Mouse (Mus musculus): ENCODE results near the gene Apeh.

Gene Apeh

GRCm38 (mm10) chr9:108119891-108120411, 25.5 kb upstream of the Apeh start:
- no peak for DNase-seq (ENCODE audit: low read depth, low spot score)

DNA sequence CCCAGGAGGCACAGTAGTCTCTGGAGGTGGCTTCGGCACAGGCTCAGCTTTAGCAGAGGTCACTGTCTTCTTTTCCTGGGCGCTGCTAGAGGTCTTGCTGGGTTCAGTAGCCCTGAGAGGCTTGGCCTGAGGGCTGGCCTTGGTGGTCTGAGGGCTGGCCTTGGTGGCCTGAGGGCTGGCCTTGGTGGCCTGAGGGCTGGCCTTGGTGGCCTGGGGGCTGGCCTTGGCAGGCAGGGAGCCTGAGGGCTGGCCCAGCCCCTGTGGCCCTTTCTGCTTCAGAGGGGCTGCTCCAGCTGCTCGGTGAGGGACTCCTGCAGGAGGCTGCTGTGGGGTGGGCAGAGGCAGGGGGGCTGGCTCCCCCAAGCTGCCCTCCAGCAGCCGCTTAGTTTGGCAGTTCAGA, 22.7 kb upstream of the Apeh start:
- no peak for DNase-seq (ENCODE audit: low read depth, low spot score)

GRCm38 (mm10) chr9:108115290-108116077, 21.1 kb upstream of the Apeh start:
- DNase-seq (ENCODE audit: low read depth, low spot score) = no peak

DNA sequence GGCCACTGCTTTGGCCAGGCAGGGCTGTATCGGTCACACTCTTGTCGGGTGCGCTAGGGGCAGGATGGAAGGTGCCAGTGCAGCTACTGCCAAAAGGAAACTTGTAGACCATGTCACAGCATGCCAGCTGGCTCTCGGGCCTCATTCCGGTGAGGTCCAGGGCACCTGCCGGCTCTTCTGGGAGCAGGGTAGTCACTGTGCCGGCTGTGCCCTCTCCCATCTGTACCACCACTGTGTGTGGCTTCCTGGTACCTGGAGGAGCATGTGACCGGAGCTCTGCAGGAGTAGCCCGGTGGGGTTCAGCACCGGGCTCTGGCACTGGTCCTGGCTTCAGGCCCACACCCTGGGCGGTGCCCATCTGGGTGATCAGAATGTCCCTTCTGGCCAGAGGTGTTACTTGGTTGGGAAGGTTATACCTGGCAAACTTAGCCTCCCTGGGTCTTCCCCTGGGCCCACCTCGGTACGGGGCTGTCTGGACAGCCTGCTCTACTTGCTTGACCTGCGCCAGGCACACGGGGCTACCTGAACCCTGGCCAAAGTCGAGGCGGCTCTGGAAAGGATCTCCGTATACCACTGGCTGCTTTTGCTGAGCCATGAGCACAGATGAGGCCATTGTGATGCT, 18.4 kb upstream of the Apeh start:
- DNase-seq (ENCODE audit: low read depth, low spot score) = no peak

- no peak for DNase-seq (ENCODE audit: low read depth, low spot score)
Measured at GRCm38 (mm10) chr9:108111593-108112121, 17.3 kb upstream of the Apeh start.

GRCm38 (mm10) chr9:108111101-108111592, 16.7 kb upstream of the Apeh start:
- no peak for DNase-seq (ENCODE audit: low read depth, low spot score)

GRCm38 (mm10) chr9:108110160-108110559, 15.8 kb upstream of the Apeh start:
- DNase-seq (ENCODE audit: low read depth, low spot score) = no peak

GRCm38 (mm10) chr9:108107867-108108266, 13.5 kb upstream of the Apeh start:
- DNase-seq (ENCODE audit: low read depth, low spot score) = no peak

- no peak for DNase-seq (ENCODE audit: low read depth, low spot score)
Measured at GRCm38 (mm10) chr9:108106090-108106489, 11.7 kb upstream of the Apeh start.

GRCm38 (mm10) chr9:108105549-108105863, 11.1 kb upstream of the Apeh start:
- no peak for DNase-seq (ENCODE audit: low read depth, low spot score)

DNA sequence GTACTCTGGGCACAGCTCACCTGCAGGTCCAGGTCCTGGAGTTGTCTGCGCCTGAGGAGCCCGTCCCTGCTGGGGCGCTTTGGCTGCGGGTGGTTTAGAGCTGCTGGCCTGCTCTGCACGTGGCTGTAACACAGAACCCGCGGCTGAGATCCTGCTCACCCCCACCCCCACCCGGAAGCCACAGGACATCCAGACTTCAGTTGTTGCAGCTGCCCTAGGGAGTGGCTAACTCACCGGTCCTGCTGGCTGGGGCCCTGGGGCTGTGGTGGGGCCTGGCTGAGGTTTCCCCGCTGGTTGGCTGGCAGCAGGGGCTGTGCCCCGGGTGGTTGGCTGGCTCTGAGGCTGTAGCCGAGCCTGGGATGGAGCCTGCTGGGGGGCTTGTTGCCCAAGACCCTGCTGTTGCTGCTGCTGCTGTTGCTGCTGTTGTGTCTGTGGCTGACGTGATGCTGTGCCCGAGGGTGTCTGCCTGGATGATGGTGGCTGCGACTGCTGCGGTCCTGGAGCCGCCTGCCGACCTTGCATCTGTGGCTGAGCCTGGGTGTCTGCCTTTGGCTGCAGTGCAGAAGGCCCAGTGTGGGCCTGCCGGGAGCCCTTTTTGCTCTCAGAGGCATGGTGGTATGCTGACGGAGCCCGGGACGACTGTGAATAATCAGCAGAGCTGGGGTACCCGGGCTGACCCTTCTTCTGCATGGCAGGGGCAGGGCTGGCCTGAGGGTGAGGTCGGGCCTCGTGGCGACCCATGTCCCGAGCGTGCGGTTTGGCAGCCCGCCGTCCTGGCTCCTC, 10.6 kb upstream of the Apeh start:
- DNase-seq (ENCODE audit: low read depth, low spot score) = no peak

DNA sequence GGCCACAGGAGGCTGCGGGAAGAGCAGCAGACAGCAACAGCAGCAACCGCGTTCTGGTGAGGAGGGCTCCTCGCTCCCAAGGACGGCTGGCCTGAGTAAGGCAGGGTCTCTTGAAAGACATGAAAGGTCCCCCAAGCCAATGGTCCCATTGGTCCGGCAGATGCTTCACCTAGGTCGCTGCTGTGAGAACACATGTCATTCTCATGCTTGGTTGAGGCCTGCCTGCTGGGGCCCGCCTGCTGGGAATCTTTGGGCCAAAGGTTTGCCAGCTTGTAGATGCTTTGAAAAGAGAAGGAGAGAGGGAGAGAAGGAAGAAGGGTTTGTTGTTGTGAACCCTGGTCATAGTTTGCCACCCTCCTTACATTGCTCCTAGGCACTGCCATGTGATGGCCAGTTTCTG, 5.2 kb upstream of the Apeh start:
- DNase-seq (ENCODE audit: low read depth, low spot score) = no peak

GRCm38 (mm10) chr9:108095949-108096712, 1.7 kb upstream of the Apeh start:
- DNase-seq (ENCODE audit: low read depth, low spot score) = no peak

DNA sequence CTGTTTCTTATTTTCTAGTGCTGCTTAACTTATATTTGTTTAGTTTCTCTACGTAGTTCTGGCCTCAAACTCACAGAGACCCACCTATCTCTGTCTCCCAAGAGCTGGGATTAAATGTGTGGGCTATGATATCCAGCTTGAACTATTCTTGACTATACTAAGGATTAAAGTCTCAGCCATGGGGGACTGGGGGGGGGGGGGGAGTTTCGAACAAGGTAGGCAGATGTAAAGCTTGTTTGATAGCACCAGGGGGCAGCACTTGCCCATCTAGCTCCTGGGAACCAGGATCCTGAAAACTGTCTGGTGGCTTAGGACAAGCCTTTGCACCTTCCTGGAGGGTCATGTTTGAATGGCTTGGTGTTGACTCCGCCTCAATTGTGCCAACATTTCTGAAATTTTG, 1.1 kb upstream of the Apeh start:
- DNase-seq (ENCODE audit: low read depth, low spot score) = no peak

DNA sequence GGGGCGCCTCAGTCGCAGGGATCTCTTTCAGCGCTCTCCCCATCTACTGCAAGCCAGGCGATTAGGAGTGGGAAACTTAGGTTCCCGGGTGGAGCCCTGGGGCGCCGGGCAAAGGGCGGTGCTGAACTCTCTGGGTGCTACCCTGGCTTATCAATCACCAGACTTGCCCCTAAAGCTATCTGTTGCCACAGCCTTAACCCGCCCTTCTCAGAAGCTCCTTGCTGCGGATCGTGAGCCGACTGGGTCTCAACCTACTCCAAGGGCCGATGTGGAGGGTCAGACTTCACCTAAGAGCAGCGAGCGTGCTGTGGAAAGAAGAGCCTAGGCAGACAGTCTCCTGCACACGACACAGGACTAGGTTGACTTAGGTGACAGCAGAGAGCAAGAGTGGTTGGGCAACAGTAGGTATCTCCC, 599 bp upstream of the Apeh start:
- DNase-seq (ENCODE audit: low read depth, low spot score) = no peak

DNA sequence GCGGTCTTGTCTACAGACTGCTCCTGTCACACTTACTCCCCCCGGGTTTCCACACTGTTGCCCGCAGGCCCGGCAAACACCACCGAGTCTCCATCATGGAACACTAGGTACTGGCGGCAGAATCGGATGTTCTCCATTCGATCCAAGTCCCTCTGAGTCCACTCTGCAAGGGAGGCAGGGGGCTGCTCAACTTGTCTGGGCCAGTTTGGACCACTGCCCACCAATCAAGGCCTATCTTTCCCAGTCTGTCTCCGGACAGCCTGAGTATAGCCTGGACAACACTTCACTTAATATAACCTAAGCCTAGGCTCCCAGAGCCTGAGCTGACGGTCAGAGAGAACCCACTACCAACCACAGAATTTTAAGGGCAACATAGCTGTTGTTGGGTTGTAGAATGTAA, 820 bp downstream of the Apeh start:
- DNase-seq (ENCODE audit: low read depth, low spot score) = no peak

- DNase-seq (ENCODE audit: low read depth, low spot score) = no peak
Measured at GRCm38 (mm10) chr9:108090611-108091120, 3.7 kb downstream of the Apeh start.

DNA sequence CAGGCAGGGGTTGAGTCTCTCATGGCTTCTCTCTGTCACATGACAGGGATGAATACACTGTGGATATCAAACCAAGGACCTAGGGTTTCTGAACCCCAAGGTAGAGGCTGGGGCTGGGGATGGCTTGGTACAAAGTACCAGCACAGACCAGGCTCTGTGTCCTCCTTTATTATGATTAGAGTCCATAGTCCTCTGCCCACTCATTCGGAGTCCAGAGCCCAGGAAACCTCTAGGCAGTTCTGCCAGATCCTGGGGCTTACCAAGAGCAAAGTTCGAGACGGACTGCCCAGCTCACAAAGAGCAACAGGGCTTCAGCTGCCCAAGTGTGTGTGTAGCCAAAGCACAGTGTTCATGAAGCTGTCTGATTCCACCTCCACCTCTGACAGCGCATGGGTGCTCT, 9.1 kb downstream of the Apeh start:
- DNase-seq (ENCODE audit: low read depth, low spot score) = no peak

DNA sequence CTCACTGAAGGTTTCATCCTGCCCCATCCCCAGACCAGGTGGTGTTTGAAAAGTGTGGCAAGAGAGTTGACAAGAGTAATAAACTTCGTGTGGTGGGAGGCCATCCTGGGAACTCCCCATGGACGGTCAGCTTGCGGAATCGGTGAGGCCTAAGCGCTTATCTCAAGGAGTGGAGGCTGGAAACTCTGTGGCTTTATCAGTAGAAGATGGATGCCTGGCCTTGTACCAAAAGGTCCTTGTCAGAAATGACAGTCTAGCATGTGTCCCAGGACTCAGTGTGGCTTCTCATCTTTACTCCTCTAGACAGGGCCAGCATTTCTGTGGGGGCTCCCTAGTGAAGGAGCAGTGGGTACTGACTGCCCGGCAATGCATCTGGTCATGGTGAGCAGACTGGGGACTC, 10.8 kb downstream of the Apeh start:
- DNase-seq (ENCODE audit: low read depth, low spot score) = no peak

GRCm38 (mm10) chr9:108082988-108083431, 11.4 kb downstream of the Apeh start, which contains the start of gene Rnf123:
Gene Rnf123 (minus strand): TSS chr9:108083346.
- no peak for DNase-seq (ENCODE audit: low read depth, low spot score)

DNA sequence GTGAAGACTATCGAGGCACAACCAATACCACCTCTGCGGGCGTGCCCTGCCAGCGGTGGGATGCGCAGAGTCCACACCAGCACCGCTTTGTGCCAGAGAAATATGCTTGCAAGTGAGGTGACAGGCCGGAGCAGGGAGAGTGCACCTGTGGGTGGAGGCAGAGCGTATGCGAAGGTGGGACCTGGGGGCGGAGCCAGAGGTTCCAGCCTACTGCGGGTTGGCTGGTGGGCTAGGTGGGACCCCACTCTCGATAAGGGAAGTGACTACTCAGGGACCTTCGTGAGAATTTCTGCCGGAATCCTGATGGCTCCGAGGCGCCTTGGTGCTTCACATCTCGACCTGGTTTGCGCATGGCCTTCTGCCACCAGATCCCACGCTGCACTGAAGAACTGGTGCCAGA, 11.9 kb downstream of the Apeh start:
- DNase-seq (ENCODE audit: low read depth, low spot score) = no peak
